Comparison of ENCODE assay signal across 20 mouse cellular contexts in genomic region chr6:13610869-13611268, GRCm38 (mm10). TPM values are rescaled to one million over a fixed set of nuclear protein-coding genes. Genes with fewer than 3 reads are reported as not detected.
A peak's percentile ranks its signal among the peaks of the same experiment; 100 is the strongest.
DNase-seq lines count a peak whose midpoint lies in the region; ATAC-seq and TF ChIP-seq lines count a peak whose summit lies in the region.
"Had no signal": no experiment of that assay in that cellular context is flagged by ENCODE, and none has a peak within 500 bp of the region (broad histone marks: within the 10 kb centered on the region; RNA-seq: fewer than 3 reads in every experiment).

No protein-coding gene starts in this region.

- TF ChIP-seq EP300 in MEL (IDR thresholded peaks at IDR 0.05; ENCODE audit: low read depth in 1 of 2, low read length in 2 of 2), result peak; percentile 86 to 90
- TF ChIP-seq EP300 in stomach, postnatal 0 days (optimal IDR thresholded peaks at IDR 0.05), result no peak

- no peak for TF ChIP-seq RAD21 in MEL (IDR thresholded peaks at IDR 0.05; ENCODE audit: low read depth, low read length)

- H3K9ac ChIP-seq in MEL (ENCODE audit: control insufficient read depth, low read depth, low read length, poor library complexity, severe bottlenecking), result no peak overlapping the region
- H3K9ac ChIP-seq in stomach, postnatal 0 days (ENCODE audit: low read length), result no peak overlapping the region
- H3K9ac ChIP-seq: forebrain, embryonic 13.5 days; heart, embryonic 13.5 days; hindbrain, embryonic 12.5 days had no signal

- no peak for TF ChIP-seq POLR2A in MEL (IDR thresholded peaks at IDR 0.05; ENCODE audit: control insufficient read depth in 1 of 2, insufficient read depth in 1 of 2, low read depth in 1 of 2, low read length in 2 of 2, poor library complexity in 1 of 2)

- H3K4me3 ChIP-seq in MEL (ENCODE audit: control insufficient read depth in 1 of 2, insufficient read depth in 1 of 2, low read depth in 2 of 2, low read length in 2 of 2), result no peak overlapping the region
- H3K4me3 ChIP-seq in stomach, postnatal 0 days (ENCODE audit: low read depth, low read length), result no peak overlapping the region
- H3K4me3 ChIP-seq: embryonic facial prominence, embryonic 10.5 days; forebrain, embryonic 13.5 days; gastrocnemius, adult 2 months; heart, embryonic 13.5 days; hindbrain, embryonic 12.5 days had no signal

- peak; percentile 14 to 30 for DNase-seq in B cell, adult 2 months
- DNase-seq in MEL (ENCODE audit: low read depth, low spot score), result peak; percentile 64
- no peak for DNase-seq in retina, embryonic 14.5 days (ENCODE audit: low spot score)
- no peak for DNase-seq in spleen, postnatal 14 days (ENCODE audit: low spot score in 2 of 2)
- no peak for DNase-seq in layer of hippocampus, adult 11-12 months (ENCODE audit: low spot score)
- no peak for DNase-seq in stomach, postnatal 0 days (ENCODE audit: low spot score)
- DNase-seq: adrenal gland, postnatal 10 days; cerebellum, adult 11 months; cerebellum, adult 9-11 months; cerebellum, postnatal 36 days; gastrocnemius, adult 2 months; gastrocnemius, postnatal 25 days; heart, adult 11 months; heart, postnatal 4 days had no signal

- ATAC-seq in megakaryocyte progenitor cell, adult 5-6 weeks (replicated peaks; ENCODE audit: poor library complexity), result 0 out of 2 replicates have a peak, but pooled peaks have one; percentile 7
- ATAC-seq in stomach, postnatal 0 days (ENCODE audit: low FRiP score, low TSS enrichment), result no peak
- ATAC-seq: forebrain, embryonic 13.5 days; hindbrain, embryonic 16.5 days had no signal

- WGBS in stomach, postnatal 0 days, result 91% methylated on average over 2 of the region's 2 CpGs

- peaks cover 19 to 29% of the 10 kb centered on the region in 2 experiments for H3K4me1 ChIP-seq in MEL (ENCODE audit: control insufficient read depth in 1 of 2, insufficient read depth in 2 of 2, low read length in 2 of 2)
- H3K4me1 ChIP-seq in stomach, postnatal 0 days (replicated peaks; ENCODE audit: control insufficient read depth, insufficient read depth), result 0 out of 2 replicates have a peak, but pooled peaks cover 3% of the 10 kb centered on the region

- H3K9me3 ChIP-seq in MEL (replicated peaks; ENCODE audit: insufficient read depth, low read length), result no peaks in the 10 kb centered on the region
- no peaks in the 10 kb centered on the region for H3K9me3 ChIP-seq in stomach, postnatal 0 days (ENCODE audit: control insufficient read depth, low read length)
- H3K9me3 ChIP-seq: embryonic facial prominence, embryonic 10.5 days; forebrain, embryonic 13.5 days; heart, embryonic 13.5 days; hindbrain, embryonic 12.5 days had no signal

- no peak overlapping the region for H3K4me2 ChIP-seq in stomach, postnatal 0 days (replicated peaks; ENCODE audit: low read depth)
- H3K4me2 ChIP-seq: forebrain, embryonic 13.5 days; heart, embryonic 13.5 days; hindbrain, embryonic 12.5 days had no signal

- H3K36me3 ChIP-seq in MEL (ENCODE audit: control insufficient read depth in 1 of 2, insufficient read depth in 2 of 2, low read length in 2 of 2), result peaks cover 0 to 38% of the 10 kb centered on the region in 2 experiments; a peak in 2 of 4 replicates
- H3K36me3 ChIP-seq in stomach, postnatal 0 days (ENCODE audit: control insufficient read depth, insufficient read depth, low read length), result no peaks in the 10 kb centered on the region
- H3K36me3 ChIP-seq: embryonic facial prominence, embryonic 10.5 days; heart, embryonic 13.5 days; hindbrain, embryonic 12.5 days had no signal

- H3K27ac ChIP-seq in MEL (ENCODE audit: control insufficient read depth, low read depth, low read length), result peak overlapping the region; percentile 20; the same call in 1 of the 2 replicates
- no peak overlapping the region for H3K27ac ChIP-seq in stomach, postnatal 0 days (replicated peaks)
- H3K27ac ChIP-seq: embryonic facial prominence, embryonic 10.5 days; forebrain, embryonic 13.5 days; gastrocnemius, adult 2 months; heart, embryonic 13.5 days; hindbrain, embryonic 12.5 days had no signal

- peaks cover 3% of the 10 kb centered on the region; the same call in 1 of the 2 replicates for H3K79me2 ChIP-seq in MEL (ENCODE audit: control insufficient read depth, insufficient read depth, low read length, poor library complexity)

- no peaks in the 10 kb centered on the region for H3K27me3 ChIP-seq in MEL (ENCODE audit: control insufficient read depth in 1 of 2, insufficient read depth in 2 of 2, low read length in 2 of 2)
- H3K27me3 ChIP-seq in stomach, postnatal 0 days (ENCODE audit: control insufficient read depth, insufficient read depth, low read length), result no peaks in the 10 kb centered on the region
- H3K27me3 ChIP-seq: forebrain, embryonic 13.5 days; heart, embryonic 13.5 days; hindbrain, embryonic 12.5 days had no signal

- TF ChIP-seq CTCF in MEL (IDR thresholded peaks at IDR 0.05 in 2 of 3, conservative IDR thresholded peaks at IDR 0.05 in 1 of 3; ENCODE audit: control insufficient read depth in 1 of 3, insufficient read depth in 1 of 3, low read depth in 2 of 3, low read length in 3 of 3, poor library complexity in 1 of 3, severe bottlenecking in 1 of 3), result no peak
- TF ChIP-seq CTCF in stomach, postnatal 0 days (IDR thresholded peaks at IDR 0.05; ENCODE audit: low read depth), result no peak

TF ChIP-seq in MEL, 35 proteins besides CTCF, POLR2A, EP300 and RAD21:
- TF ChIP-seq CHD1 (IDR thresholded peaks at IDR 0.05; ENCODE audit: low read depth, low read length), result no peak
- peak; percentile 28; the same call in 1 of the 2 replicates for TF ChIP-seq TCF12 (IDR thresholded peaks at IDR 0.05; ENCODE audit: low read depth, low read length)
- TF ChIP-seq MYB (IDR thresholded peaks at IDR 0.05; ENCODE audit: low read depth, low read length), result peak; percentile 86
- TF ChIP-seq GATA1 (IDR thresholded peaks at IDR 0.05; ENCODE audit: low read depth, low read length), result peak; percentile 80
- TF ChIP-seq ZNF384 (IDR thresholded peaks at IDR 0.05; ENCODE audit: low read depth, low read length), result no peak
- TF ChIP-seq HCFC1 (IDR thresholded peaks at IDR 0.05; ENCODE audit: low read depth, low read length), result no peak
- peak; percentile 91 for TF ChIP-seq RCOR1 (IDR thresholded peaks at IDR 0.05; ENCODE audit: low read depth, low read length)
- TF ChIP-seq MYC (IDR thresholded peaks at IDR 0.05; ENCODE audit: low read depth, low read length), result 0 out of 2 replicates have a peak, but pooled peaks have one; percentile 27

RNA-seq across cellular contexts. Expression of gene Tmem168, which starts 3.0 kb away (rescaled TPM):
- 20.5 and 23.0 TPM in 2 replicates for total RNA-seq in MEL (2012; rRNA removed)
- 10 to 100 TPM in 1 of 2 experiments, not detected in 1; 12.0 TPM for polyA plus RNA-seq in MEL (2012; ENCODE audit: insufficient read depth in 1 of 2, insufficient read length in 2 of 2, low read depth in 1 of 2, low replicate concordance in 2 of 2, missing spikeins in 1 of 2)
- 23.3 and 25.8 TPM in 2 replicates for total RNA-seq in megakaryocyte progenitor cell, adult 5-6 weeks (2015)
- total RNA-seq in megakaryocyte progenitor cell, adult 5-6 weeks (2017), result 28.7 and 30.1 TPM in 2 replicates
- polyA plus RNA-seq in stomach, postnatal 0 days (2015; fragmentation: Nextera tagmentation; extraction: Ambion mirVana), result 17.7 TPM in 2 replicates

Comparison
In these comparisons a context has a peak if more than half of its experiments do, and no peak if none do; other contexts are left out.
1. DNase-seq: peak in B cell, adult 2 months (2 of 2) and MEL (single experiment); none in retina, embryonic 14.5 days (single experiment), spleen, postnatal 14 days (0 of 2), layer of hippocampus, adult 11-12 months (single experiment) and stomach, postnatal 0 days (single experiment).